Mouse (Mus musculus): ENCODE measurements around the gene Anp32b. TPM values are rescaled to one million over a fixed set of nuclear protein-coding genes. Genes with fewer than 3 reads are reported as not detected.
A peak's percentile ranks its signal among the peaks of the same experiment; 100 is the strongest.

Gene Anp32b
- 10 to 100 TPM; 44.9 to 46.4 TPM for total RNA-seq (2021)
- long read RNA-seq, experiment 1, transcript Anp32b-201 (7 exons, 1,716 nt), result major isoform, 11 of 28 reads
- long read RNA-seq, experiment 1, partial matches to known transcripts, result 0 of 28 reads
- long read RNA-seq, experiment 1, other reads (novel, unspliced or antisense), result 17 of 28 reads
- long read RNA-seq, experiment 2, transcript Anp32b-201 (7 exons, 1,716 nt), result major isoform, 21 of 28 reads
- long read RNA-seq, experiment 2, partial matches to known transcripts, result 1 of 28 reads
- long read RNA-seq, experiment 2, other reads (novel, unspliced or antisense), result 6 of 28 reads

DNA sequence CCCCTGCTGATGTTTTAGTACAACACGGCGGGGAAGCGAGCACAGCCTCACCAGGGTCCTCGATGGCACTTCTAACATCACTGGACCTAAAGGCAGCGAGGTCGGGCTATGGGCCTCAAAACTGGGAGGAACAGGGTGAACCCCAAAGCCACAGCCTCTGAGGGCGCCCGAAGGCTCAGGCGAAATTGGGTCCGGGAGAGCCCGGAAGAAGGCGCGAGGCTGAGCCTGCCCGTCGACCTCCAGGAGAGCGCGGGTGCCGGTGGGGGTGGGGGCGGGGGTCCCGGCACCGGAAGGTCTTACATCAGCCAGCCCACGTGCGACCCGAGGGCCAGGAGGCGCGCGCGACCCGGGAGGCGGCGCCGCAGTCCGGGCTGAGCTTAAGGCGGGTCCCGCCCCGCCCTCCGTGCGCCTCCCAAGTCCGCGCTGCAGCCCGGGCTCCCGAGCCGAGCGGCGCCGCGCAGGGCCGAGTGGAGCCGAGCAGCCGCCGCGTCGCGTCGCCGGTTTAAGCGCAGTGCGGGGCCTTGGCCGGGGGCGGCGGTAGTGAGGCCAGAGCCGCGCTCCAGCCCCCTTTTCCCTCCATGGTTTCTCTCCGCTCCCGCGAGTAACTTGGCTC lies at the start of gene Anp32b:
Anp32b (plus strand) TSS at position 384 of the 613 bp plus-strand sequence.
- peak; percentile 75 for TF ChIP-seq CTCF (IDR thresholded peaks at IDR 0.05)
- Histone ChIP-seq H3K27ac (peak within 1 kb of the TSS; percentile 95), H3K4me3 (peak within 1 kb of the TSS; percentile 64)
- DNase-seq (ENCODE audit: extremely low spot score in 1 of 2, low spot score in 2 of 2), result peak; percentile 93 to 94
- intact Hi-C loops (cut with DNase I), result loop anchor here (1.0 to 2.0 kb wide), 2 partner anchors 61 to 254 kb away; partner anchors contain the start of genes Trmo and Xpa

DNA sequence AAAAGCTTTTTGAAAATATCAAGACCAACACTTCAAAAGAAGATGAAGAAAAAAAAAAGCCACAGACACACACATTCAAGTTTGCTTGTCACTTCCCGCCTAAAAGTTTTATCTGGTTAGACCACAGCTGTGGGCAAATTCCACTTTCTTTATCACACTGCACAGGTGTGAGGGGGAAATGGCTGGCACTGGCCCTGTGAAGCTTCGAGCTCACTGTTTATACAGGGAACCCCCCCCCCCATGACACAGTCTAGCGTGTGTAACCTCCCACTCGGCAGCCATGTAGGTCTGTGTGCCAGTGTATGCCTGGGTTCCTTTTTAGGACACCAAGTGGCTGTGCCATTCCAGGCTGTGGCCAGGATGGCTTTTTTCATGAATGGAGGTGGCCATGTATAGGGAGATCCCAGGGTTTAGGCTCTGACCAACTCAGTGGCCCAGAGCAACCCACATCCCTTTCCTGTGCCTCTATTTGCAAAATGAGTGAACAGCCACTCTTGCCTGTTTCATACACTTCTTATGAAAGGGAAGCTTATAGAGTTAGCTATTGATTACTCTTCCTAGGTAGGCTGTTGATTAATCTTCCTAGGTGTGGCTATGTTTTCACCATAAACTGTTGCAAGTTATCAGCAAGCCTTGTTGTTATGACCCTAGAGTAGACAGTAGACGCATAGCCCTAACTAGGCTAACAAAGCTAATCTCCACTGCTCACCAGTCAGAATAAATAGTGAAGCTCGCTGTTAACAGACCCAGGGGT lies 46.5 kb upstream of the Anp32b start:
- no peak for TF ChIP-seq CTCF (IDR thresholded peaks at IDR 0.05)
- intact Hi-C loops (cut with DNase I), result no loop called here
- Histone ChIP-seq H3K4me3 (no peak overlapping the region), H3K27ac (no peak overlapping the region)
- no peak for DNase-seq (ENCODE audit: extremely low spot score in 1 of 2, low spot score in 2 of 2)

DNA sequence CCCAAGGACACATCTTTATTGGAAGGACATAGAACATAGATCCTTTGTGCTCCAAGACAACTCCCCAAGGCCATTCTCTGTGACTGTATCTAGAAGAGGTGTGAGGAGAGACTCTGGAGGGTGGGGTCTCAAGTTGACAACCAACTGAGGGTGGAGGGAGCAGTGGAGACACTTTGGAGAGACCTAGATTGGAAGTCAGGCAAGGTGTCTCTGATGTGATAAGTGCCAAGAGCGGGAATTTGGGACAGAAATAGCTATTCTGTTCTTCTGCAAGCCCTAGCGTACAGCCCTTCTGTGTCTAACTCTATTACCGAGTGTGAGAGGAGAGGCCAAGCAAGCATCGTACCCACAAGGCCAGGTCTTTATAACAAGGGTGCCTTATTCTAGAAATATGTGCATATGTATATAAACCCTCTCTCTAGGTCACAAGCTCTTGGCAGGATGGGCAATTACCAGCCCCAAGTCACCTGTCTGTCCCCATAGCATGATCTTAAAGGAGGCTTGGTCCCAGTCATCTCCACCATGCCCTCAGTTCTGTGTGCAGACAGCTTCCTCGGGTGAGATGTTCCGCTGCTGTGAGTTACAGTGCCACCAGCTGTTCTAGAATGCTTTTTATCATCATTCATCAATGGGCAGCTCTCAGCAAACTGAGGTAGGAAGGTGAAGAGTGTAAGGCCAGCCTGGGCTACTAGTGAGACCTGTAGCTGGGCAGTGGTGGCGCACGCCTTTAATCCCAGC lies 43.6 kb upstream of the Anp32b start:
- intact Hi-C loops (cut with DNase I), result no loop called here
- Histone ChIP-seq H3K4me3 (no peak overlapping the region), H3K27ac (no peak overlapping the region)
- no peak for TF ChIP-seq CTCF (IDR thresholded peaks at IDR 0.05)
- no peak for DNase-seq (ENCODE audit: extremely low spot score in 1 of 2, low spot score in 2 of 2)

DNA sequence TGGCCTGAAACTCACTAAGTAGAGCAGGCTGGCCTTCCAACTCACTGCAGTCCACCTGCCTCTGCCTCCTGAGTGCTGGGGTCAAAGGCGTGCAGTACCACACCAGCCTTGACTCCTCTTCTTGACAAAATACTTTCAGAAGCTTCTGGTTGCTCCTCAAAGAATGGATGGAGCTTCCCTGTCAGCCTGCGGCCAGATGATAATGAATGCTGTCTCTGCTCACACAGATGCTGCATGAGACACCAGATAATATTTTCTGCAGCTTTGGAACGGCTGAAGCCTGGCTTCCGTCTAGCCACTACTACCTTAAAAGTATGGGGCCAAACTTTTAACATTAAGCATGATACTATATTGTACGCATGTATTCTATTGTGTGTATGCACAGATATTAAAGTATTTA lies 40.0 kb upstream of the Anp32b start:
- TF ChIP-seq CTCF (IDR thresholded peaks at IDR 0.05), result no peak
- DNase-seq (ENCODE audit: extremely low spot score in 1 of 2, low spot score in 2 of 2), result no peak
- Histone ChIP-seq H3K27ac (no peak overlapping the region), H3K4me3 (no peak overlapping the region)
- intact Hi-C loops (cut with DNase I), result no loop called here

DNA sequence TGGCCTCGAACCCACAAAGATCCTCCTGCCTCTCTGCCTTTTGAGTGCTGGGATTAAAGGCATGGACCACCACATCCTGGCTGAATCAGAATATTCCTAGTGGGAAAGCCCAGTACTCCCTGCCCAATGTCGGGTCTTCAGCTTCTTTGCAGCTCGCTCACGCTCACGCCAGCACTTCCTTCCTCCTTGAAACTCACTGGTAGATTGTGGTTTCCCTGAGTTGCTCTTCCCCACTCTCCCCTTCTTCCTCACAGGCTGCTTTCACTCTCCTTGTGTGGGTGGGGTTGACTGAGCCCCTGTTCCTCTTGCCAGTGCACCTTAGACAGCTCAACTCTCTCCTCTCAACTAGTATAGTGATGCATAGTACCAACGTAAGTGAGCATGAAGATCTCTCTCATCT lies 39.2 kb upstream of the Anp32b start:
- DNase-seq (ENCODE audit: extremely low spot score in 1 of 2, low spot score in 2 of 2), result no peak
- TF ChIP-seq CTCF (IDR thresholded peaks at IDR 0.05), result no peak
- Histone ChIP-seq H3K4me3 (no peak overlapping the region), H3K27ac (no peak overlapping the region)
- intact Hi-C loops (cut with DNase I), result no loop called here

DNA sequence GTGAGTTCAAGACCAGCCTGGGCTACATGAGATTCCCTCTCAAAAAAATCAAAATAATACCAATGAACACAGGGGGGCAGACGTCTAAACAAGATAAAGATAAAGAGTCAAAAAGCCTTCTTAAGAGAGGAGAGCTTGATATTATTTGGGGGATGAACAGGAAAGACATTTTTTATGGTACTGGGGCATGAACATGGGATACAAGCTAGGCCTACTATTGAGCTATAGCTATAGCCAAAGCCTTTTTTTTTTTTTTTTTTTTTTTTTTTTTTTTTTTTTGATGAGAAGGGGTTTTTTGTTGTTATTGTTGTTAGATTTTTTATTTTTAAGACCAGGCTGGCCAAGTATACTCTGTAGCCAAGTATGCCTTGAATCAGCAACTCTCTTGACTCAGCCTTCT lies 38.6 kb upstream of the Anp32b start:
- DNase-seq (ENCODE audit: extremely low spot score in 1 of 2, low spot score in 2 of 2), result no peak
- no peak for TF ChIP-seq CTCF (IDR thresholded peaks at IDR 0.05)
- H3K4me3 ChIP-seq, result no peak overlapping the region
- no peak overlapping the region for H3K27ac ChIP-seq
- intact Hi-C loops (cut with DNase I), result no loop called here

DNA sequence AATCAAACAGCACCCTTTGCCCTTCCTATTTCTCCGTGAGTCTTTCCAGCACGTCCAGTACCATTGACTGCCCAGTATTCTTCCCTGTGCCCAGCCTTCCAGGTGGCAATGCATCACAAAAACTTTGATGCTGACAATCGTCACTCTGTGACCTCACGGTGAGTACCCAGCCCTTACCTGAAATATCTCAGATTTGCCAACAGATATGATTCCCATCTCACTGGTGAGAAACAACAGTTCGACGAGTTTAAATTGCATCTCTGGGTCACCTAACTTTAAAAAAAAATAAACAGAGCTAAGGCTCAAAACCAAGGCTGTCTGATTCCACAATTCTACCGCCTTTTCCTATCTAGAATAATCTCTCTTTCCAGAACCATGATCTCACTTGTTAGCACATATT lies 37.3 kb upstream of the Anp32b start, which contains the start of gene Hemgn:
Hemgn (minus strand) TSS at position 101 of the 400 bp plus-strand sequence.
- no peak for TF ChIP-seq CTCF (IDR thresholded peaks at IDR 0.05)
- intact Hi-C loops (cut with DNase I), result no loop called here
- no peak within 1 kb of the TSS for H3K27ac ChIP-seq
- DNase-seq (ENCODE audit: extremely low spot score in 1 of 2, low spot score in 2 of 2), result no peak
- H3K4me3 ChIP-seq, result no peak within 1 kb of the TSS

DNA sequence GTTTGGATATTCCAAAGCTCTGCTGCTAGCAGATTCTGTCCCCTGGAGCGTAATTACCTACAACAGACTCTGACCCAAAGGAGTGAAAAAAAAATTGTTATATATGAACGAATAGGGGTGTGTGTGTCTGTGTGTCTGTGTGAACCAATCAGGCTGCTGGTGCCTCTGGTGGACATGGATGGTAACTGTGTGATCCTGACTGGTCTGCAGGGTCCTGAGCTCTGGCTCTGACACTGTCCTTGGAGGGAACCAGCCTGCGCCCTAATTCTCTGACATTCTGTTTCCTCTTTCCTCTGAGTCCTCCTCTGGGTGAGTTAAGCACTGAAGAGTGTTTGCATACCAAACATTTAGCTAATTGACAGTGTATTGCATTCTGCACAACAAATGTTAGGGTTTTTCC lies 33.2 kb upstream of the Anp32b start:
- no peak overlapping the region for H3K4me3 ChIP-seq
- intact Hi-C loops (cut with DNase I), result no loop called here
- no peak for DNase-seq (ENCODE audit: extremely low spot score in 1 of 2, low spot score in 2 of 2)
- peak; percentile 21 for TF ChIP-seq CTCF (IDR thresholded peaks at IDR 0.05)
- no peak overlapping the region for H3K27ac ChIP-seq

DNA sequence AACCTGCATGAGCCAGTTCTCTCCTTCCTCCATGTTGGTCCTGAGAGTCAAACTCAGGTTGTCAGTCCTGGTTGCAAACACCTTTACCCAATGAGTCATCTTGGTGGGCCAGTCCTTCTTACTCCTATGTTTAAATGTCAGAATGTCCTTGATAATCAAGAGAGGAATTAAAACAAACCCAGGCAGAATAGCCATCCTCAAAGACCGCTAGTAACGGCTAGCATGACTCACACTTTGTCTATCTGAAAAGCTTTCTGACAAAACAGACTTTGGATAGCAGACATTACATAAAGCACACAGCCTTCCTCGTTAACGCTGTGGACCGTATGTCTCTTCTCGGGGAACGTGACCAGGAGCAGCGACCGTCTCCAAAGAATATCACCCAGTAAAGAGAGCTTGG lies 31.9 kb upstream of the Anp32b start:
- no peak for TF ChIP-seq CTCF (IDR thresholded peaks at IDR 0.05)
- Histone ChIP-seq H3K27ac (no peak overlapping the region), H3K4me3 (no peak overlapping the region)
- intact Hi-C loops (cut with DNase I), result no loop called here
- DNase-seq (ENCODE audit: extremely low spot score in 1 of 2, low spot score in 2 of 2), result no peak

DNA sequence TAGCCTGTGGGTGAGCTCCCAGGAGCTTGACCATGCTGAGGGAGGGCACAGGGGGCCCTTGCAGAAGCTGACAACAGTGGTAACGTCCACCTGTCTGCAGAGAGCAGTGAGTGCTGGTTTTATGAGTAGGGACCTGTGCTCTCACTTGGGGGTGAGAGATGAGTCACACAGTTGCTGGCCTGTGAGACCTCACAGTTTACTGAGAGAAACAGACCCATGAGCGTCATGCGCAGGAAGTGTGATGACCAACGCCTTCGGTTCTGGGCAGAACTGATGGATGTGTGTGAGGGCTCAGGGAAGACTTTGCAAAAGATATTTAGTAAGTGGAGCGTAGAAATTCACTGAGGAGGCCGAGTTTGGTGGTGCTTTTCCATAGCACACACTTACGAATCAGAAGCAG lies 28.1 kb upstream of the Anp32b start:
- no peak for DNase-seq (ENCODE audit: extremely low spot score in 1 of 2, low spot score in 2 of 2)
- Histone ChIP-seq H3K4me3 (no peak overlapping the region), H3K27ac (no peak overlapping the region)
- TF ChIP-seq CTCF (IDR thresholded peaks at IDR 0.05), result no peak
- intact Hi-C loops (cut with DNase I), result no loop called here

DNA sequence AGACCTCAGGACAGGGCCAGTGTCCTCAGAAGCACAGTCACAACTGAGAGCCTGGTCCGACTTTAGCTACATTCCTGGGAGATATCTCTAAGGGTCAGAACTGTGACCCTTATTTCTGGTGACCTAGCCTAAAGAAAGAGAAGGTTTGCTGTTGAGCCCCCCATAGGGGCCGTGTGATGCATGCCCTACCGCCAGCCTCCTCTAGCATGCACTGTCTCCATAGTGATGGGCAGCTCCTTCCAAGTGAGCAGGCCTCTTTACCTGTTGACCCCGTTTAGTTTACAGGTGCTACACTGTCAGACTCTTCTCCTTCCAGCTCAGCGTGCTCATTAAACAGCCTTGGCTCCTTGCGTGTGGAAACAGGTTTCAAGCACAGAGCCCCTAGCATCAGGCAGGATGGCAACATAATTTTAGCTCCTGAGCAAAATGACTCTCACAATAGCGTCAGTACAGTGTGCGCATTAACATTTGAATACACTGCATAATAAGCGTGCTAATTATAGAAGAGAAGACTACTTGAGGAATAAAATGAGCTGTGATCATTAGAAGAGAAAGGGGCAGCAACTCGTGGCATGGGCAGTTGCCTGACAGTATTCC lies 21.7 kb upstream of the Anp32b start:
- Histone ChIP-seq H3K4me3 (no peak overlapping the region), H3K27ac (no peak overlapping the region)
- peak in 1 of 2 experiments; percentile 19 for DNase-seq (ENCODE audit: extremely low spot score in 1 of 2, low spot score in 2 of 2)
- TF ChIP-seq CTCF (IDR thresholded peaks at IDR 0.05), result no peak; the same call in 1 of the 2 replicates
- intact Hi-C loops (cut with DNase I), result no loop called here
